Mouse (Mus musculus) small intestine, adult 2 months (tissue): Measurements from ENCODE around the gene Eif3m. TPM values are rescaled to one million over a fixed set of nuclear protein-coding genes. Genes with fewer than 3 reads are reported as not detected.

Experiments
- H3K27ac ChIP-seq: fragments of 200-500 bp; 2 replicates; pipeline ENCODE4 v1.5.1; 2012; ENCODE audit warnings: low read depth, low read length, control low read depth, inconsistent platforms; ENCODE audit not compliant: insufficient read depth
- H3K27me3 ChIP-seq: fragments of 200-500 bp; 2 replicates; pipeline ENCODE4 v1.6.1; 2012; ENCODE audit warnings: mild to moderate bottlenecking, moderate library complexity, low read length, inconsistent platforms; ENCODE audit not compliant: control insufficient read depth, insufficient read depth
- H3K36me3 ChIP-seq: fragments of 200-500 bp; 2 replicates; pipeline ENCODE4 v1.6.1; 2012; ENCODE audit warnings: mild to moderate bottlenecking, low read length, control low read depth, inconsistent platforms; ENCODE audit not compliant: control insufficient read depth, insufficient read depth
- H3K4me1 ChIP-seq: fragments of 200-500 bp; 2 replicates; pipeline ENCODE4 v1.6.1; 2012; ENCODE audit warnings: low read length, inconsistent platforms, mixed read lengths; ENCODE audit not compliant: control insufficient read depth, insufficient read depth, insufficient read length
- H3K4me3 ChIP-seq: fragments of 200-500 bp; 2 replicates; pipeline ENCODE4 v1.5.1; 2012; ENCODE audit warnings: low read depth, mild to moderate bottlenecking, control low read depth, inconsistent platforms, low read length, moderate library complexity
- CTCF ChIP-seq: fragments of 200-500 bp; IDR thresholded peaks from 2 replicates; pipeline ENCODE4 v1.5.1; 2012; ENCODE audit warnings: low read depth, mild to moderate bottlenecking, control low read depth, inconsistent platforms, low read length, moderate library complexity, mixed read lengths; ENCODE audit not compliant: insufficient replicate concordance, insufficient read length; ENCODE audit errors: extremely low read depth
- POLR2A ChIP-seq: fragments of 200-500 bp; IDR thresholded peaks from 2 replicates; pipeline ENCODE4 v1.6.1; 2012; ENCODE audit warnings: low read depth, mild to moderate bottlenecking, control low read depth, inconsistent platforms, low read length, moderate library complexity
- WGBS: fragments of 180-500 bp; shearing (Covaris S2); methylation state at CpG from one replicate; pipeline ENCODE4 v1.1.7; 2018; 5-methylcytosine and 5-hydroxymethylcytosine counted together
- polyA plus RNA-seq: library from polyadenylated mRNA; depleted of rRNA; stranded (reverse); fragments of >200 nt; gene quantifications from 2 replicates; pipeline ENCODE4 v1.2.3, GENCODE M21; 2012; rRNA removed

Gene Eif3m
- polyA plus RNA-seq, 1 experiment = 7.4 TPM

- no peak overlapping the region for H3K4me3 ChIP-seq
- H3K27ac ChIP-seq = no peak overlapping the region
- H3K4me1 ChIP-seq = no peaks in the 10 kb centered on the region
- no peaks in the 10 kb centered on the region for H3K27me3 ChIP-seq
- 40% methylated on average over 2 of the region's 2 CpGs for WGBS
- TF ChIP-seq POLR2A = no peak
- TF ChIP-seq CTCF = no peak
- H3K36me3 ChIP-seq = no peaks in the 10 kb centered on the region
These were observed 35.2 kb downstream of the Eif3m start for GRCm38 (mm10) chr2:104981712-104982111.

- no peak overlapping the region for H3K4me3 ChIP-seq
- no peaks in the 10 kb centered on the region for H3K27me3 ChIP-seq
- H3K4me1 ChIP-seq = no peaks in the 10 kb centered on the region
- no peaks in the 10 kb centered on the region for H3K36me3 ChIP-seq
- TF ChIP-seq CTCF (no peak), POLR2A (no peak)
- no peak overlapping the region for H3K27ac ChIP-seq
- 5% methylated on average over 1 of the region's 1 CpGs for WGBS
These were observed 52.4 kb downstream of the Eif3m start for GRCm38 (mm10) chr2:104964492-104964891.

Other genes with a start within 250 kb of the Eif3m start
- gene Qser1, start 200.3 kb downstream of the Eif3m start, polyA plus RNA-seq = 1.0 and 1.3 TPM in 2 replicates
- gene Prrg4, start 167.2 kb downstream of the Eif3m start, polyA plus RNA-seq = 0.33 and 0.42 TPM in 2 replicates
- not detected in 2 replicates for gene Ccdc73, start 149.3 kb downstream of the Eif3m start, polyA plus RNA-seq
- not detected in 2 replicates for gene Gm11060, start 74.9 kb upstream of the Eif3m start, polyA plus RNA-seq
- gene Wt1, start 109.4 kb upstream of the Eif3m start, polyA plus RNA-seq = 0.48 and 2.3 TPM in 2 replicates
- gene Them7, start 207.2 kb upstream of the Eif3m start, polyA plus RNA-seq = 0.58 TPM in 1 of 2 replicates, not detected in the other